Mouse (Mus musculus) lung, postnatal 0 days (tissue): Measurements from ENCODE around the gene Clip2. TPM values are rescaled to one million over a fixed set of nuclear protein-coding genes. Genes with fewer than 3 reads are reported as not detected.
A peak's percentile ranks its signal among the peaks of the same experiment; 100 is the strongest.

Source experiments
- ATAC-seq: fragments of 200-750 bp; cut with Nextera tagmentation; 2 replicates; pipeline ENCODE4 v1.8.0; 2017; ENCODE audit warnings: moderate library complexity
- DNase-seq: peaks from one replicate; pipeline ENCODE4 v3.0.0-alpha.2; 2016; ENCODE audit warnings: low spot score
- H3K27ac ChIP-seq: fragments of 300-500 bp; sonication (generic); 2 replicates; pipeline ENCODE4 v1.5.1; 2014; ENCODE audit warnings: antibody characterized with exemption, mild to moderate bottlenecking, low read length, mixed read lengths
- H3K27me3 ChIP-seq: fragments of 300-500 bp; sonication (generic); replicated peaks from 2 replicates; pipeline ENCODE4 v1.6.1; 2014; ENCODE audit warnings: low read length, mixed read lengths; ENCODE audit not compliant: insufficient read depth
- H3K36me3 ChIP-seq: fragments of 300-500 bp; sonication (generic); 2 replicates; pipeline ENCODE4 v1.6.1; 2014; ENCODE audit warnings: low read length, mixed read lengths; ENCODE audit not compliant: insufficient read depth
- H3K4me1 ChIP-seq: fragments of 300-500 bp; sonication (generic); 2 replicates; pipeline ENCODE4 v1.6.1; 2014; ENCODE audit warnings: antibody characterized with exemption, low read depth, low read length, mixed read lengths; ENCODE audit not compliant: insufficient read depth
- H3K4me2 ChIP-seq: fragments of 300-500 bp; sonication (generic); replicated peaks from 2 replicates; pipeline ENCODE4 v1.6.1; 2014; ENCODE audit warnings: low read depth, mild to moderate bottlenecking, low read length, moderate library complexity, mixed read lengths
- H3K4me3 ChIP-seq: fragments of 300-500 bp; sonication (generic); 2 replicates; pipeline ENCODE4 v1.5.1; 2014; ENCODE audit warnings: low read depth, low read length
- H3K9ac ChIP-seq: fragments of 300-500 bp; sonication (generic); replicated peaks from 2 replicates; pipeline ENCODE4 v1.6.1; 2014; ENCODE audit warnings: low read depth, mild to moderate bottlenecking
- H3K9me3 ChIP-seq: fragments of 300-500 bp; sonication (generic); 2 replicates; pipeline ENCODE4 v1.6.1; 2016; ENCODE audit warnings: low read length, mixed read lengths
- CTCF ChIP-seq: IDR thresholded peaks from 2 replicates; pipeline ENCODE4 v1.5.1; 2016; ENCODE audit warnings: antibody characterized with exemption, mild to moderate bottlenecking
- EP300 ChIP-seq: IDR thresholded peaks from 2 replicates; pipeline ENCODE4 v1.6.1; 2016; ENCODE audit warnings: antibody characterized with exemption, mild to moderate bottlenecking, control low read depth
- WGBS: fragments of 180-500 bp; shearing (Covaris S2); extraction: QIAGEN DNeasy Blood & Tissue Kit; methylation state at CpG from one replicate; pipeline ENCODE4 v1.1.7; 2014; 5-methylcytosine and 5-hydroxymethylcytosine counted together
- polyA plus RNA-seq: library from polyadenylated mRNA; unstranded; fragments of >200 nt; fragmentation: Nextera tagmentation; extraction: Ambion mirVana; gene quantifications from 2 replicates; pipeline ENCODE4 v1.2.1, GENCODE M21; 2015

The Clip2 gene
- polyA plus RNA-seq, 1 experiment from 2014 or later: 3.0 TPM

DNA sequence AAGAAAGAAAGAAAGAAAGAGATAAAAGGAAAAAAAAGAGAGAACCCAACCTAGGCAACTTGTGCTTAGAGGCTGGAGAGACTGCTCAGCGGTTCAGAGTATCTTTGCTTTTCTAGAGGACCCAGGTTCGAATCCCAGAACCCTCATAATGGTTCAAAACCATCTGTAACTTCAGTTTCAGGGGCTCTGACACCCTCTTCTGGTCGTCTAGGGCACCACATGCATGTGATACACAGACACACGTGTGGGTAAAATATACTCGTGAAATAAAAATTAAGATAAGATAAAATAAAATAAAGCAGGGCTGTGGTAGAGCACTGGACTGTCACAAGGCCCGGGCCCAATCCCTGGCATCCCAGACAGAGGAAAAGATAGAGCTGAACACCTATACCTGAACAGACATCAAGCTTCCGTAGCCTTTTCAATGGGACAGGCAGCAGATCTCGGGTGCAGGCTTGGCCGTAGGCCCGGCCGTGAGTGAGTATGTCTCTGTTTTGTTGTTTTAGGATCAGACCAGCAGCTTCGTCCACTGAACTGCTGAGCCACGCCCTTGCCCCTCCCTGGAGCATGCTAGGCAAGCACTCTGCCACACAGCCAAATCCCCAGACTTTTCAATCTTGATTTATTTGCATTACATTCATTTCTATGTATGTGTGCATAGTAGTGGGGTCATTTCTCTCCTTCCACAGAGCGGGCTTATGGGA is 24.4 kb upstream of the Clip2 start:
- 71% methylated on average over 14 of the region's 14 CpGs for WGBS

DNA sequence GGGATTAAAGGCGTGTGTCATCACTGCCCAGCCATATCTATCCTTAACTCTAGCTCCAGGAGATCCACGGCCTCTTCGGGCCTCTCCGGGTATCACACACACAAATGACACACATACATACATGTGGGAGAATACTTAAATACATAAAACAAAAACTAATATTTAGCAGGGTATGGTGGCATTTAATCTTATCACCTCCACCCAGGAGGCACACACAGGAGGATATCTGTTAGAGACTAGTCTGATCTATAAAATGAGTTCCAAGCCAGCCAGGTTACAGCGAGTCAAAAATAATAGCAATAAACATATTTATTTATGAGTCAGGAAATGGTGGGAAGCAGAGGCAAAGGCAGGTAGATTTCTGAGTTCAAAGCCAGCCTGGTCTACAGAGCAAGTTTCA is 23.6 kb upstream of the Clip2 start:
- DNase-seq (no peak), ATAC-seq (no peak)
- H3K9me3 ChIP-seq: no peaks in the 10 kb centered on the region
- 94% methylated on average over 5 of the region's 5 CpGs for WGBS
- H3K4me1 ChIP-seq: no peaks in the 10 kb centered on the region
- H3K9ac ChIP-seq: no peak overlapping the region
- no peaks in the 10 kb centered on the region for H3K36me3 ChIP-seq
- no peak overlapping the region for H3K4me2 ChIP-seq
- H3K27me3 ChIP-seq: no peaks in the 10 kb centered on the region
- H3K27ac ChIP-seq: no peak overlapping the region
- TF ChIP-seq EP300 (no peak), CTCF (no peak)
- H3K4me3 ChIP-seq: no peak overlapping the region

More for the DNA sequence above, 24.4 kb upstream of the Clip2 start:
- no peaks in the 10 kb centered on the region for H3K27me3 ChIP-seq
- no peak overlapping the region for H3K9ac ChIP-seq
- DNase-seq (no peak), ATAC-seq (no peak)
- no peaks in the 10 kb centered on the region for H3K4me1 ChIP-seq
- no peaks in the 10 kb centered on the region for H3K36me3 ChIP-seq
- no peak overlapping the region for H3K4me2 ChIP-seq
- no peak for TF ChIP-seq CTCF
- TF ChIP-seq EP300: no peak
- H3K27ac ChIP-seq: no peak overlapping the region
- H3K4me3 ChIP-seq: no peak overlapping the region
- no peaks in the 10 kb centered on the region for H3K9me3 ChIP-seq

DNA sequence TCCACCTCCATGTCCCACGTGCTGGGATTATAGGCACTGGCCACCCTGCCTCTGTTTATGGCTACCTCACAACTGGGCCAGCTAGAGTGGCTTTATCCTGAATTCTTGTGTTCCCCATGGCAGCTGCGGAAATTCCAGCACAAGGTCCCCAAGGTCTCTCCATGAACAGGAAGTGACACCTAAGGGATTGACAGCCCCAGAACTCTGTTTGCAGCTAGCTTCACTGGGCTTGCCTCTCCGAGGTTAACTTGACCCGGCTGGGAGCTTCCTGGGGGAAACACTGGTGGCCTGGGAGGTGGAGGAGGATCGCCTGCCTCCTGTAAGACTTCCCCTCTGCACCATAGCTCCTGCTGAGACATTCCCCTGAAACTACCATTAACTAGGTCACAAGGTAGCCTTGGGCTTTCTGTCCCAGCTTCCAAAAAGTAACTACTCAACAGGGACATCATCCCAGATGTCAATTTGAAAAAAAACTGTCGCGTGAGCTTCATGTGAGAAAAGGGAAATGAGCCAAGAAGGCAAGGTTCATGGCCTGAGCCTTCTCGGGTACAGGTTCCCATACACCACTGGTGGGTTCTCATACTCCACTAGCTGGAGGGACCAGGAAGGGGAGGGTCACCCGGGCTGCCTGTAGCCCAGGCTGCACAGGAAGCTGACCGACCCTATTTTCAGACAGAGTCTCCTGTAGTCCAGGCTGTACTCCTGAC is 20.4 kb upstream of the Clip2 start:
- H3K4me2 ChIP-seq: peak overlapping the region; percentile 85
- no peaks in the 10 kb centered on the region for H3K36me3 ChIP-seq
- peak; percentile 33 for ATAC-seq
- peak; percentile 55 for DNase-seq
- H3K9me3 ChIP-seq: no peaks in the 10 kb centered on the region
- peak overlapping the region; percentile 47 for H3K4me3 ChIP-seq
- H3K27me3 ChIP-seq: no peaks in the 10 kb centered on the region
- TF ChIP-seq CTCF (no peak), EP300 (no peak)
- peak overlapping the region; percentile 30; the same call in 1 of the 2 replicates for H3K9ac ChIP-seq
- peak overlapping the region; percentile 83 for H3K27ac ChIP-seq
- H3K4me1 ChIP-seq: no peaks in the 10 kb centered on the region
- 26% methylated on average over 10 of the region's 10 CpGs for WGBS

- TF ChIP-seq CTCF: no peak
- peak; percentile 70; the same call in 1 of the 2 replicates for TF ChIP-seq EP300
- under 1% methylated on average over 23 of the region's 23 CpGs for WGBS
- ATAC-seq (peak; percentile 77), DNase-seq (peak; percentile 91)
- Histone ChIP-seq H3K36me3 (no peaks in the 10 kb centered on the region), H3K9ac (peak overlapping the region; percentile 30), H3K9me3 (no peaks in the 10 kb centered on the region), H3K27ac (peak overlapping the region; percentile 83), H3K4me2 (peak overlapping the region; percentile 85), H3K4me3 (peak overlapping the region; percentile 47), H3K27me3 (no peaks in the 10 kb centered on the region), H3K4me1 (no peaks in the 10 kb centered on the region)
Observed at GRCm38 (mm10) chr5:134571730-134572507, 19.7 kb upstream of the Clip2 start.

DNA sequence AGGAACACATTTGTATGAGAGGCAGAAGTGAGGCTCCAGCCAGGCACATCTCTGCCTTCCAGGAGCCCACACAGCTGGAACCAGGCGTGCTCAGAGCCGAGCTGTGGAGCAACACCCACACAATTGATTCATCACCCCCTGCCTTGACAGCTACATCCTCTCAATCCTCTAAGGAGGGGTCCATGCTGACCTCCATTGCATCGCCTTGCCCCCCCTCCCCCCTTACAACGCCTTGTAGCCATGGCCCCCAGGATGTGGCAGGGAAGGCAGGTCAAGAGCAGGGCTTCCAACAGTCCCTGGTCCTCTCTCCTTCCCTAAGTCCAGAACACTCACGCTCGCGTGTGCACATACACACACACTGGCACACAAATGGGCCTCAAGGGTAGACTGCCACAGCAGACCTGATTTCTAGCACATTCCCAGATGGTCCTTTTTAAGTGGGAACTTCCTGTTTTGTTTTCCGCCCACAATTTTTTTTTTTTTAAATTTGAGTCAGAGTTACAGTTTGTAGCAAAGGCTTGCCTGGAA is 16.8 kb upstream of the Clip2 start:
- peak; percentile 55 for ATAC-seq
- WGBS: 44% methylated on average over 8 of the region's 8 CpGs
- no peak for TF ChIP-seq EP300
- no peak for TF ChIP-seq CTCF

GRCm38 (mm10) chr5:134568030-134568429 is 15.8 kb upstream of the Clip2 start:
- ATAC-seq (no peak), DNase-seq (no peak)
- Histone ChIP-seq H3K36me3 (no peaks in the 10 kb centered on the region), H3K9ac (no peak overlapping the region), H3K4me1 (no peaks in the 10 kb centered on the region), H3K4me3 (no peak overlapping the region), H3K9me3 (no peaks in the 10 kb centered on the region), H3K27me3 (no peaks in the 10 kb centered on the region), H3K27ac (no peak overlapping the region), H3K4me2 (no peak overlapping the region)
- 84% methylated on average over 3 of the region's 3 CpGs for WGBS
- TF ChIP-seq EP300: no peak
- no peak for TF ChIP-seq CTCF

More for the DNA sequence above, 16.8 kb upstream of the Clip2 start:
- Histone ChIP-seq H3K4me2 (no peak overlapping the region), H3K36me3 (no peaks in the 10 kb centered on the region), H3K9me3 (no peaks in the 10 kb centered on the region), H3K9ac (no peak overlapping the region), H3K27me3 (no peaks in the 10 kb centered on the region), H3K4me3 (no peak overlapping the region), H3K4me1 (no peaks in the 10 kb centered on the region), H3K27ac (peak overlapping the region; percentile 64)
- DNase-seq: peak; percentile 40
